Mouse (Mus musculus): ENCODE data around the gene Tppp2. TPM values are rescaled to one million over a fixed set of nuclear protein-coding genes. Genes with fewer than 3 reads are reported as not detected.

Tppp2 gene
- polyA plus RNA-seq, 1 experiment from 2014 or later: not detected

GRCm38 (mm10) chr14:51893809-51894208 is 24.4 kb upstream of the Tppp2 start:
- WGBS: 55% methylated on average over 3 of the region's 3 CpGs
- H3K9me3 ChIP-seq: no peaks in the 10 kb centered on the region
- no peak overlapping the region for H3K4me2 ChIP-seq (replicated peaks)
- no peak overlapping the region for H3K9ac ChIP-seq
- H3K36me3 ChIP-seq: peaks cover 38% of the 10 kb centered on the region
- H3K4me1 ChIP-seq: no peaks in the 10 kb centered on the region
- no peaks in the 10 kb centered on the region; the same call in 1 of the 2 replicates for H3K27me3 ChIP-seq
- no peak for ATAC-seq (ENCODE audit: insufficient number of reproducible peaks, insufficient read depth, low FRiP score, low TSS enrichment)
- no peak overlapping the region; the same call in 1 of the 2 replicates for H3K27ac ChIP-seq
- no peak overlapping the region for H3K4me3 ChIP-seq

- peaks cover 25% of the 10 kb centered on the region for H3K36me3 ChIP-seq
- H3K27ac ChIP-seq: no peak overlapping the region
- 82% methylated on average over 14 of the region's 14 CpGs for WGBS
- no peaks in the 10 kb centered on the region for H3K9me3 ChIP-seq
- no peak overlapping the region; the same call in 1 of the 2 replicates for H3K9ac ChIP-seq
- no peaks in the 10 kb centered on the region; the same call in 1 of the 2 replicates for H3K27me3 ChIP-seq
- no peak for ATAC-seq (ENCODE audit: insufficient number of reproducible peaks, insufficient read depth, low FRiP score, low TSS enrichment)
- no peak overlapping the region for H3K4me3 ChIP-seq
- no peak overlapping the region for H3K4me2 ChIP-seq (replicated peaks)
- no peaks in the 10 kb centered on the region for H3K4me1 ChIP-seq
These were observed 23.2 kb upstream of the Tppp2 start for GRCm38 (mm10) chr14:51895071-51895470.

GRCm38 (mm10) chr14:51896019-51896418 is 22.2 kb upstream of the Tppp2 start:
- Histone ChIP-seq H3K27me3 (no peaks in the 10 kb centered on the region; the same call in 1 of the 2 replicates), H3K9ac (no peak overlapping the region), H3K36me3 (peaks cover 15% of the 10 kb centered on the region), H3K27ac (no peak overlapping the region), H3K9me3 (no peaks in the 10 kb centered on the region), H3K4me1 (no peaks in the 10 kb centered on the region), H3K4me3 (no peak overlapping the region), H3K4me2 (replicated peaks) (no peak overlapping the region)
- 78% methylated on average over 6 of the region's 6 CpGs for WGBS
- ATAC-seq (ENCODE audit: insufficient number of reproducible peaks, insufficient read depth, low FRiP score, low TSS enrichment): no peak

GRCm38 (mm10) chr14:51896539-51897170 is 21.6 kb upstream of the Tppp2 start:
- H3K27me3 ChIP-seq: no peaks in the 10 kb centered on the region
- H3K27ac ChIP-seq: no peak overlapping the region
- 76% methylated on average over 8 of the region's 8 CpGs for WGBS
- no peak overlapping the region for H3K9ac ChIP-seq
- peaks cover 9% of the 10 kb centered on the region for H3K36me3 ChIP-seq
- no peak overlapping the region for H3K4me2 ChIP-seq (replicated peaks)
- peak; percentile 59; the same call in 1 of the 2 replicates for ATAC-seq (ENCODE audit: insufficient number of reproducible peaks, insufficient read depth, low FRiP score, low TSS enrichment)
- H3K9me3 ChIP-seq: no peaks in the 10 kb centered on the region
- no peaks in the 10 kb centered on the region for H3K4me1 ChIP-seq
- no peak overlapping the region for H3K4me3 ChIP-seq

GRCm38 (mm10) chr14:51899351-51899750 is 18.9 kb upstream of the Tppp2 start:
- no peak for ATAC-seq (ENCODE audit: insufficient number of reproducible peaks, insufficient read depth, low FRiP score, low TSS enrichment)
- Histone ChIP-seq H3K27me3 (no peaks in the 10 kb centered on the region), H3K9ac (no peak overlapping the region), H3K4me3 (no peak overlapping the region), H3K4me2 (replicated peaks) (no peak overlapping the region), H3K9me3 (no peaks in the 10 kb centered on the region), H3K27ac (no peak overlapping the region), H3K4me1 (no peaks in the 10 kb centered on the region), H3K36me3 (no peaks in the 10 kb centered on the region)
- WGBS: 87% methylated on average over 1 of the region's 1 CpGs

- no peak overlapping the region for H3K4me2 ChIP-seq (replicated peaks)
- no peak overlapping the region for H3K4me3 ChIP-seq
- H3K27me3 ChIP-seq: no peaks in the 10 kb centered on the region
- H3K27ac ChIP-seq: no peak overlapping the region
- no peak for ATAC-seq (ENCODE audit: insufficient number of reproducible peaks, insufficient read depth, low FRiP score, low TSS enrichment)
- WGBS: 59% methylated on average over 9 of the region's 9 CpGs
- no peaks in the 10 kb centered on the region for H3K4me1 ChIP-seq
- no peaks in the 10 kb centered on the region for H3K9me3 ChIP-seq
- no peak overlapping the region for H3K9ac ChIP-seq
- H3K36me3 ChIP-seq: no peaks in the 10 kb centered on the region
These were observed 15.2 kb upstream of the Tppp2 start for GRCm38 (mm10) chr14:51902806-51903710.

GRCm38 (mm10) chr14:51903782-51904181 is 14.4 kb upstream of the Tppp2 start:
- Histone ChIP-seq H3K27me3 (no peaks in the 10 kb centered on the region), H3K9ac (no peak overlapping the region), H3K4me3 (no peak overlapping the region), H3K4me1 (no peaks in the 10 kb centered on the region), H3K27ac (no peak overlapping the region), H3K4me2 (replicated peaks) (no peak overlapping the region), H3K36me3 (no peaks in the 10 kb centered on the region), H3K9me3 (no peaks in the 10 kb centered on the region)
- ATAC-seq (ENCODE audit: insufficient number of reproducible peaks, insufficient read depth, low FRiP score, low TSS enrichment): no peak
- WGBS: 83% methylated on average over 9 of the region's 9 CpGs

GRCm38 (mm10) chr14:51904706-51905105 is 13.5 kb upstream of the Tppp2 start:
- WGBS: 63% methylated on average over 7 of the region's 7 CpGs
- H3K9ac ChIP-seq: no peak overlapping the region
- ATAC-seq (ENCODE audit: insufficient number of reproducible peaks, insufficient read depth, low FRiP score, low TSS enrichment): no peak

GRCm38 (mm10) chr14:51906102-51906501 is 12.1 kb upstream of the Tppp2 start:
- Histone ChIP-seq H3K36me3 (no peaks in the 10 kb centered on the region), H3K4me3 (no peak overlapping the region), H3K4me1 (no peaks in the 10 kb centered on the region), H3K9me3 (no peaks in the 10 kb centered on the region), H3K27ac (no peak overlapping the region), H3K4me2 (replicated peaks) (no peak overlapping the region), H3K27me3 (no peaks in the 10 kb centered on the region), H3K9ac (no peak overlapping the region)
- 91% methylated on average over 11 of the region's 11 CpGs for WGBS
- no peak for ATAC-seq (ENCODE audit: insufficient number of reproducible peaks, insufficient read depth, low FRiP score, low TSS enrichment)

More at GRCm38 (mm10) chr14:51904706-51905105, 13.5 kb upstream of the Tppp2 start:
- Histone ChIP-seq H3K9me3 (no peaks in the 10 kb centered on the region), H3K4me2 (replicated peaks) (no peak overlapping the region), H3K36me3 (no peaks in the 10 kb centered on the region), H3K4me1 (no peaks in the 10 kb centered on the region), H3K27me3 (no peaks in the 10 kb centered on the region), H3K27ac (no peak overlapping the region), H3K4me3 (no peak overlapping the region)

- Histone ChIP-seq H3K27me3 (no peaks in the 10 kb centered on the region), H3K4me1 (peaks cover 14% of the 10 kb centered on the region; the same call in 1 of the 2 replicates), H3K4me3 (no peak overlapping the region), H3K9me3 (no peaks in the 10 kb centered on the region), H3K4me2 (replicated peaks) (no peak overlapping the region), H3K36me3 (no peaks in the 10 kb centered on the region), H3K27ac (no peak overlapping the region), H3K9ac (no peak overlapping the region)
- no peak for ATAC-seq (ENCODE audit: insufficient number of reproducible peaks, insufficient read depth, low FRiP score, low TSS enrichment)
- WGBS: 86% methylated on average over 10 of the region's 10 CpGs
These were observed 6.9 kb upstream of the Tppp2 start for GRCm38 (mm10) chr14:51911301-51911700.

- ATAC-seq (ENCODE audit: insufficient number of reproducible peaks, insufficient read depth, low FRiP score, low TSS enrichment): peak; percentile 41
- Histone ChIP-seq H3K9me3 (no peaks in the 10 kb centered on the region), H3K27me3 (no peaks in the 10 kb centered on the region), H3K9ac (peak overlapping the region; percentile 45; the same call in 1 of the 2 replicates), H3K4me3 (peak overlapping the region; percentile 59), H3K27ac (no peak overlapping the region), H3K36me3 (no peaks in the 10 kb centered on the region), H3K4me1 (peaks cover 14% of the 10 kb centered on the region; the same call in 1 of the 2 replicates), H3K4me2 (replicated peaks) (peak overlapping the region; percentile 98)
- 9% methylated on average over 14 of the region's 14 CpGs for WGBS
These were observed 5.7 kb upstream of the Tppp2 start for GRCm38 (mm10) chr14:51912391-51913061.
